Mouse (Mus musculus) heart, postnatal 0 days (tissue): ENCODE results near the gene Entpd8.

Experiments
- CTCF ChIP-seq: IDR thresholded peaks from 2 replicates; pipeline ENCODE4 v1.5.1; 2016; ENCODE audit warnings: antibody characterized with exemption, control low read depth, low read depth
- EP300 ChIP-seq: IDR thresholded peaks from 2 replicates; pipeline ENCODE4 v1.6.1; 2016; ENCODE audit warnings: antibody characterized with exemption, low read depth

- TF ChIP-seq CTCF: no peak
- TF ChIP-seq EP300: no peak
Measured at GRCm38 (mm10) chr2:25131601-25132000, 51.5 kb downstream of the Entpd8 start.
